Mouse (Mus musculus) megakaryocyte, embryonic 14.5 days (primary cell): Measurements from ENCODE around the gene Aqp2.

Experiments used
- FLI1 ChIP-seq: IDR thresholded peaks from 2 replicates; pipeline ENCODE4 v1.6.1; 2012; ENCODE audit warnings: low read length, inconsistent platforms, mixed read lengths
- GATA1 ChIP-seq: IDR thresholded peaks from 3 replicates; pipeline ENCODE4 v1.6.1; 2012; ENCODE audit warnings: mixed read lengths, low read length, inconsistent platforms, borderline replicate concordance

DNA sequence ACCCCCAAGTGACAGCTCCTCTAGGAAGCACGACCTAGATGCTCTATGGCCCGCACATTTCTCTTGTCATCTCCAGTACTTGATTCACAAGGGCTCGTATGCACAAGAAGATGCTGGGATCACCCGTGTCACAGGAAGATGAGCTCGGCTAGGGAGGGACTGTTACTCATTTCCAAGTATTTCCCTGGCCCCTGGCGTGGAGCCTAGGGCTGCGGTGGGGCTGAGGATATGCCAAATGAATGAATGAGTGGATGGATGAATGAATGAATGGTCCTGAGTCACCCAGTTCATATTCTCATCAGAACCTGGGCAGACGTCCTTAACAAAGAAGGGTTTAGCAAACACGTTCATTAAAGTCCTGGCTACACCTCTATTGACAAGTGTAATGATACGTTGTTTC, 18.6 kb upstream of the Aqp2 start:
- no peak for TF ChIP-seq GATA1
- no peak for TF ChIP-seq FLI1
